Mouse (Mus musculus) c-Kit-positive CD71-positive TER-119-negative erythroid progenitor cells, embryonic 14.5 days (primary cell): Measurements from ENCODE around the gene Zfhx3.

Source experiments
- DNase-seq: peaks from one replicate; pipeline ENCODE4 v3.0.0-alpha.2; 2013; ENCODE audit warnings: low read depth

The Zfhx3 gene

GRCm38 (mm10) chr8:108701381-108702175, 759.1 kb downstream of the Zfhx3 start:
- no peak for DNase-seq

- DNase-seq = no peak
These were observed 759.8 kb downstream of the Zfhx3 start for GRCm38 (mm10) chr8:108702201-108702600.

GRCm38 (mm10) chr8:108705751-108706150, 763.3 kb downstream of the Zfhx3 start:
- DNase-seq = no peak

DNA sequence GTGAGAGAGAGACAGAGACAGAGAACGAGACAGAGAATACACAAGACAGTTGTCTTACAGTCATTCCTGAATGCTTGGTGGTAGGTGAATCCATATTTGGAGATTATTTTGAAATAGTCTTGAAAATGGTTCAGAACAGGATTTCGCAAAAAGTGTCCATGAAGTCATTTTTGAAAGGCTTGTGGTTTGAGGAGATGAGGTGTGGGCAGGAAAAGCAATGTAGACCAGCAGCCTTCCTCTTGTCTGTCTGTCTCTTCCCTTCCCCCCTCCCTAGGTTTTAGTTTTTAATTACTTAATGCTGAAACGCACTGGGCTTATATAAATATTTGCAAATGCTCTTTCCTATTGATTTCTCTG, 764.0 kb downstream of the Zfhx3 start:
- no peak for DNase-seq

- DNase-seq = no peak
These were observed 764.6 kb downstream of the Zfhx3 start for GRCm38 (mm10) chr8:108706848-108707541.

DNA sequence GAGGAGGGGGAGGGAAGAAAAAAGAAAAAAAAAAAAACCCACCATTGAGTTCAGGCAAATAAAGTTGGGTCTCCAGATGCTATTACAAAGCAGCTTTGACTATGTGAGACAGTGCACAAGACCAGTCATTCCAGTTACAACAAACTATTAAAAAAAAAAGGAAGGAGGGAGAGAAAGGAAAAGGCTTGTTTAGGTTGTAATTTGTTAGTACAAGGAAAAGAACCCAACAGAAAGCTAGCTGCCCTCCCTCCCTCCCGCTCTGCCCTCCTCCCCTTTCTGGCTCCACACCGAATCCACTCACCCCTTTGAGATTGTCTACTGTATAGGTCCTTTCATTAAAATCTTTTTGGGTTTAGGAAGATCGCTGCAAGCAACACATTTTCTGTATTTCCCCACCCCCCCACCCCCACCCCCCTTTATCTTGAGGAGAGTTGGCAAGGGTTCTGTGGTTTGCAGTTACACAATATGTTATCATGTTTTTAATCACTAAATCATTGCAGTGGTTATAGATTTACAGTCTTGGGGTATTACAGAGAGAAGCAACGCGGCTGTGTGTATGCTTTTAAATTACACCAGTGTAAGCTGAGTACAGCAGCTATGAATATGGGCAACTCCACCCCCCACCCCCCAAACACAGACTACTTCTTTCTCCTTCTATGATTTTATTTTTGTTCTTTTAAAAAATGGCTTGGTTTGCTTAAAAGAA, 765.3 kb downstream of the Zfhx3 start:
- DNase-seq = no peak

DNA sequence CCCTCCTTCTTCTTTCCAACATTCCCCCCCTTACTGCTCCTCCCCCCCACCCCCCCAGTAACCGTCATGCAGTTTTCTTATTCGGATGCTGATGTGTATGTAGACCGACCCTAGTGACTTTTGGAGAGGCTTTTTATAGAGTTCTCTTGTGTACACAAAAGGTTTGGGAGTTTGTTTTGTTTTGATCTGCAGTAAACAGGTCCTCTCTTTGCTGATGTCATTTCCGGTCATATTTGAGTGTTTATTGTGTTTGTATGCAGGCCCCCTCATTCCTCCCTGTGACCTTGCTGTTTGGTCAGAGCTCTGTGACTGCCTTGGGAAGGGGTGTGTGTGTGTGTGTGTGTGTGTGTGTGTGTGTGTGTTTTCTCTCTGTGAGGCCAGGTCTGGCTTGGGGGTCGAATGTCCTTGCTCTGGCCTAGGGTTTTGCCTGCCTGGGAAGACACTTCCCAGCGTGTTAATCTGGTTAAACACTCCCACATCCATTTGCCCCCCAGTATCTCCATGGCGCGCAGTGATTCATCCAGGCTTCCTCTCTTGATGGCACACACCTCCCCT, 766.5 kb downstream of the Zfhx3 start:
- no peak for DNase-seq

DNA sequence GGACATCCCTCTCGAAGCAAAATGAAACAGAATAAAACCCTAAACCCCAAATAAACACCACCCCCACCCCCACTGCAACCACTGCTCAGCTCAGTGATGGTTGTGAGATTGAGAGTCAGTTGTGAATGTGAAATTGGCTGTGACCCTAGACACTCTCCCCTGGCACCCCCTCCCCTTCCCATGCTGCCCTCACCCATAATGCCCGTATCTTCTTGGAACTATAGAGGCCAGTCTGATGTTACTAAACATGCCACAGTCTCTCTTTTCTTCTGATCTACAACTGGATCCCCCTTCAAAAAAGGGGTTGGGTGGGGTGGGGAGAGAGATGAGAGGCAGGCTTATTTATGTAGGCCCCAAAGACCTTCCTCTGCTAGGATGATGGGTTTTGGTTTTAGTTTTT, 767.0 kb downstream of the Zfhx3 start:
- no peak for DNase-seq

DNA sequence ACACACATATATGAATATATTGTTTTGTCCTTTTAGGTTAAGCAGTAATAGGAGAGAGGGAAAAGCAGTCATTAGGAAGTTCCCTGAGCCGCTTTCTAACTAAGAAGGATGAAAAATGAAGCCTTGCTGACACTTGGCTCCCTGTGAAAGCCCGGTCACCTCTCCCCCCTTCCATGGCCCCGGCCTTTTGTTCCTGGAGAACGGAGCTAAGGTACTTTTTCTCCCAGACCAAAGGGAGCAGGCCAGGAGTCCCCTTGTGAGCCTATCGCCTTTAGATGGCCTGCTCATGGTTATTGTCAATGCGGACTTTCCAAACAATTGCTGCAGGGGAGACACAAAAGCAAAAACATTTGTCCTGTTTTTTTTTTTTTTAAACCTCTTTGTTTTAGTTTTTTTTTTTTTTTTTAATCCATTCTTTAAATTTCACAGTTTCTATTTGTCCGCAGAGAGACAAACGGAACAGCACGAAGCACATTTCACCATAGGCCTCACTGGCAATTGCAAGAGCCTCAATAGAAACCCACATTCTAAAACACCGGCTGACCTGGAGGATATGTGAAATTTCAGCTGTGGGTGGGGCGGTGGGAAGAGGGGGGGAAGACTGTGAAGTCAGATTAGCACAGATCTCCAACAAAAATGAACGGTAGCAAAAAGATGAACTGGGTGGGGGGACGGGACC, 767.6 kb downstream of the Zfhx3 start:
- no peak for DNase-seq

GRCm38 (mm10) chr8:108710607-108711489, 768.4 kb downstream of the Zfhx3 start:
- DNase-seq = no peak

DNA sequence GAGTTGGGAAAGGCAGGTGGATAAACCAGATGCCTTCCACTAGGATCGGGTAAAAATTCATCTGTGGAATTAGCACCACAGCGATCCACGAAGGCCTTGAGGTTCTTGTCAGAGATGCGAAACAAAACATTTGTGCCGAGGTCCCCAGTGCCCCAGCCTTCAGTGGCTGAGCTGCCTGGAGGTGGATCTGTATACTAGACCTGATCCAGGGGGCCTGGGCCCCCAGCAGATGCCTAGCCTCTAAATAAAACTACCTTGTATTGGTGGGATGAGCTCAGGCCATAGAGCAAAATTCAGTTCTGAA, 769.0 kb downstream of the Zfhx3 start:
- no peak for DNase-seq

- DNase-seq = no peak
These were observed 769.6 kb downstream of the Zfhx3 start for GRCm38 (mm10) chr8:108712001-108712411.

DNA sequence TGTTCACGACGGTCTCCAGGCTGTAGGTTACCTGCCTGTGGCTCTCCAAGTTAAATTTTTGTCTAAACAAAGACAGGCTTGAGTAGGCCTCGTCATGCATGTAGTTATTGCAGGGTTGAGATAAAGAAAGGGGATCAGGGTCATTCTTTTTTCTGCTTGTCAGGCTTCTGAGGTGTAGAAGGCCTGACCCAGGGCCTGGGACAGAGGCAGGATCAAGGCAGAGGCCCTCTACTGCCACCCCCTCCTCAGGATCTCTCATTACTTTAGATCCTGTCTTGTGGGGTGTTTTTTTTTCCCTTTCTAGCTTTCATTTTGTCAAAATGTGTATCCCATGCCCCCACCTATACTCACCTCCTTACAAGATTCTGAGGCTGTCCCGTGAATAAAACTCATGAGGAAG, 770.2 kb downstream of the Zfhx3 start:
- DNase-seq = no peak

GRCm38 (mm10) chr8:108713346-108714142, 771.1 kb downstream of the Zfhx3 start:
- no peak for DNase-seq

DNA sequence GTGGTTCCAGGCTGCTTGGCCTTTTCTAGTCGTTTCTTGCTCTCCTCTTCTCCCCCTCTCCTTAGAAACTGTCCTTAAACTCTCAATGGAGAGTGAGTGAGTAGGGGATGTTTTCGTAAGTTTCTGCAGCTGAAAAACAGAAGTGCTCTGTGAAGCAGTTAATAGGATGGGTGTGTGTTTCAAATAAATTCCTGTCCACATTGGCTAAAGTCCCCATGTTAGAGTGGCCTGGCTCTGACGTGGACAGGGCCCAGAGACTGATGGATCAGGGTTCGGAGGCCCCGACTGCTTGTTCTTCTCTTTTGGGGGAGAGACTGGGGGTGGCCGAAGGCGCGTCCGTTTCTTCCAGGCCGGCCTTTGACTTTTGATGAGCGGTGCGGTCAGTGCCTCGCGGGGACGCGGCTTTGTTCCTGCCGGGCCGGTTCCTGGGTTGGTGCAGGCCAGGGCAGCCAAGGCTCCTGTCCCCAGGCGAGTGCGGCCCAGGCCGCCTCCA, 771.7 kb downstream of the Zfhx3 start:
- DNase-seq = no peak

DNA sequence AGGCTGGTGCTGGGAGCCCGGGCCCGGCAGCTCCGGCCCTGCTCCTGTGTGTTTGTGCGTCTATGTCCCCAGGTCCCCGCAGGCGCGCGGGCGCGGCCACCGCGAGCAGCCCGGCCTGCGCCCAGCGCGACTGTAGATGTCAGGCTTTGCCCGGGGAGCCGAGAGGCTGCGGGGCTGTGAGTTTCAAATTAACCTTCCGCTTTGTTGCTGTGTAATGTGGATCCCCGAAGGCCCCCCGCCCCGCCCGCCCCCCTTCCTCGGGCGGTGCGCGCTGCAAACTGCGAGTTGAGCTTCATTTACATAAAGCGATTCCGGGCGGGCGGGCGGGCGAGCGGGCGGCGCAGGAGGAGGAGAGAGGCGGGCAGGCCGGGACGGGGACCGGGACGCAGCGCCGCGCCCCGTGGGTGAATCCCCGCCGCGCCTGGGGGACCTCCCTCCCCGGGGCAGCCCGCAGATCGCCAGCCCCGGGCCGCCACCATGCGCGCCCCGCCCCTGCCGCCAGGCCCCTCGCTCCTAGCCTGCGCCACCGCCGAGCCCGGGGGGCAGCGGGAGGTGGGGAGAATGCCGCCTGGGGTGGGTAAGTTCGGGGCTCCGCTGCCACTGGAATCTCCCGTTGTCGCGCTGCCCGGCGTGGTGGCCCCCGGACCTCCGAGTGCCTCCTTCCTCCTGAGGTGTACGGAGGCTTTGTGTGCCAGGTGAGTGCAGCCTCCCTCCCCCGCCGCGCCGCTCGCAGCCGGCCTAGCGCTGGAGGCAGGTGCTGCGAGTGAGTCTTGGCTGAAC, 772.4 kb downstream of the Zfhx3 start:
- DNase-seq = no peak

GRCm38 (mm10) chr8:108715416-108715948, 773.0 kb downstream of the Zfhx3 start:
- no peak for DNase-seq

DNA sequence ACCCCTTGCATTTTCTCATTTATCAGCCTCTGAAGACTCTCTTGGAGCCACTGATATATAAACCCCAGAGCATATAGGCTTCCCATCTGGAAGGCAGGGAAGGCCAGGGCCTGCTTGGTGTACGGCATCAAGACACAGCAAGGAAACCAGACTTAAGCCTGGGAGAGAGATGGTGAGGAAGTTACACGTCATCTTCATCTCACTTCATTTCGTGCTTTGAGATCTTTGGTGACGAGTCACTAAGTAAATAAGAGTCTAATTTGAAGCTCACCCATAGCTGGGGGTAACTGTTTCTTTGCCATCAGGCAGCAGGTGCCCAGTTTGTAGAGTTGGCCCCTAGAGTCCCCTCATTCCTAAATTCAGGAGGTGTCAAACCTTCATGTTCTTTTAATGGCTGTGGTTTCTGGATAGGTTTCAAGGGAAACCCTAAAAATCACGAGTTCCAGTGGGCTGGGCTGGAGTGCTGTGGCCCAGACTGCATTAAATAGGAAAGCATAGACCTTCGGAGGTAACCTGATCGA, 773.9 kb downstream of the Zfhx3 start:
- no peak for DNase-seq

DNA sequence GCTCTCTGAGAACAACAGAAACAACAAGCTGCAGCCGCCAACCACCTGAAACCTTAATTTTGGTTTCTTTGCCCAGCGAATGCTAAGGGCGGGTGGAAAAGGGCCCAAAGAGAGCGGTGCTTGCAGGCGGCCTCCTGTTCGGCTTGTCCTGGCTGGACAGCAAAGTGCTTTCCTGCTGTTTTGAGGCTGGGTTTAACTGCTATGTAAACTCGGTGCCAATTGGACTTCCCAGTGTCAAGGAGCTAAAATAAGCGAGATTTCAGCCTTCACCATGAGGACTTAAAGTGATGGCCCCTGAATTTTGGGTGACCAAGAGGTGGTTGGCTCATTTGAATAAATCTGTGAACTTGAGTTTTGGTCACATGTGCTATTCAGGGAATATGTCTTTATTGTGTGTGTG, 775.1 kb downstream of the Zfhx3 start:
- no peak for DNase-seq
